Mouse (Mus musculus) left cerebral cortex, postnatal 25 days (tissue): ENCODE measurements around the gene Pck1. TPM values are rescaled to one million over a fixed set of nuclear protein-coding genes. Genes with fewer than 3 reads are reported as not detected.

Experiments used
- DNase-seq, 2 experiments: peaks; one replicate each; pipeline ENCODE4 v3.0.0; 2022; ENCODE audit warnings: low spot score in 2 of 2, mixed read lengths in 1 of 2
- intact Hi-C: fragments of 180-260 bp; cut with DNase I; formaldehyde crosslinking; loops from one replicate; pipeline ENCODE4 v1.15.1; 2025
- total RNA-seq, 2 experiments: library from RNA; stranded (reverse); gene quantifications; 2 replicates each; pipeline ENCODE4 v1.2.3; 2021

Gene Pck1
- total RNA-seq, 2 experiments from 2014 or later: not detected

DNA sequence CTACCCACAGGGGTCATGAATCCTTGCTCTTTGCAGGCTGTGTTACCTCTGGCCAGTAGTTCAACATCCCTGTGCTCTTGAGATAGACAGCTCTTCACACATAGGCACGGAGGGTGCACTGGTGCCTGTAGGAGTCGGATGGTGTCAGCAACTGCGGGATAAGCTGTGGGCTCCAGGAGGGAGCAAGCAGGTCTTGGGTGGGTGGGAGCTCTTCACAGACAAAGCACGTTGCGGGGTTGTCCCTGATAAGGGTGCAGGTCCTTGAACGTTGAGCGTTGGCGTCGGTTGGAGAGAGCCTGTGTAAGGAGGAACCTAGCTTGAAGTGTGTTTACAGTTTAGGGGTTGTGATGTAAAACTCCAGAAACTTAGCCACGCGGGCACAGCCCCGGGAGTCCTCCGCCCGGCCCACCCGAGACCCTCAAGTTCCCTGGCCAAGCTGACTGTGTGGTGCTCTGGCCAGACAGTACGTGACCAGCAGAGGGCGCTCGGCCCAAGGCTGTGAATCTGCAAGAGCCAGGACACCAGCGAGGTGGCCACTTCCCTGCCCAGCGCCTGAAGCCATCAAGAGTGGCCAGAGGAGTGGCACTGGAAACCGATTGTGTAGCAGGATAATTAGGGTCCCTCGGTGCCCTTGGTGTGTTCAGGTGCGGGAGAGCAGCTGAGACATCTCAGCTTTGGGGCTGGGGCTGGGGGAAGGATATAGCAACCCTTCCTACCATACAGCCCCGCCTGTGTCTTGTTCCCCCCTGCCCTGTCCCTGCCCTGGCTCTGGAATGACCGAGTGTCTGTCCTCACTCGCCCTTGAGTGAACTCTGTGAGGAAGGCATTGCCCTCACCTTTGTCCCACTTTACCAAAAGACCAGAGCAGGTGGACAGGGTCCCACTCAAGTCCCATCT is 33.4 kb downstream of the Pck1 start:
- peak; percentile 80 to 89 for DNase-seq
- intact Hi-C loops: loop anchor here (1.0 to 10.0 kb wide), 3 partner anchors 360 to 1099 kb away; partner anchors contain the start of gene Gnas

- no peak for DNase-seq
- intact Hi-C loops: loop anchor here (10.0 kb wide), 1 partner anchor 1097 kb away; the partner anchor contains the start of gene Gnas
Measured at GRCm38 (mm10) chr2:173187182-173187855, 34.5 kb downstream of the Pck1 start.

- no peak for DNase-seq
- intact Hi-C loops: no loop called here
Measured at GRCm38 (mm10) chr2:173194796-173195195, 41.9 kb downstream of the Pck1 start.

- intact Hi-C loops: no loop called here
- DNase-seq: no peak
Measured at GRCm38 (mm10) chr2:173202924-173203689, 50.3 kb downstream of the Pck1 start.

GRCm38 (mm10) chr2:173203726-173204125 is 50.9 kb downstream of the Pck1 start:
- intact Hi-C loops: no loop called here
- no peak for DNase-seq

GRCm38 (mm10) chr2:173204671-173205070 is 51.8 kb downstream of the Pck1 start:
- no peak for DNase-seq
- intact Hi-C loops: no loop called here

- intact Hi-C loops: no loop called here
- no peak for DNase-seq
Measured at GRCm38 (mm10) chr2:173205563-173206099, 52.8 kb downstream of the Pck1 start.

- intact Hi-C loops: no loop called here
- DNase-seq: no peak
Measured at GRCm38 (mm10) chr2:173207051-173207450, 54.2 kb downstream of the Pck1 start.

Other genes starting within 250 kb of the Pck1 start
- 10 to 100 TPM; 10.8 to 12.2 TPM for gene Bmp7, start 212.7 kb upstream of the Pck1 start, total RNA-seq
- under 1 TPM; 0.41 to 0.73 TPM for gene Spo11, start 175.3 kb upstream of the Pck1 start, total RNA-seq
- 10 to 100 TPM; 54.5 to 54.8 TPM for gene Rae1, start 152.9 kb upstream of the Pck1 start, total RNA-seq
- 1 to 10 TPM; 2.2 to 3.4 TPM for gene Rbm38, start 132.6 kb upstream of the Pck1 start, total RNA-seq
- gene Ctcfl, start 33.5 kb upstream of the Pck1 start, total RNA-seq: under 1 TPM in 1 of 2 experiments, not detected in 1; 0.14 TPM
- gene Zbp1, start 65.9 kb downstream of the Pck1 start, total RNA-seq: not detected
- 10 to 100 TPM; 44.9 to 53.8 TPM for gene Pmepa1, start 123.5 kb downstream of the Pck1 start, total RNA-seq